Mouse (Mus musculus) E14TG2a.4 (cell line): ENCODE results near the gene Gpc6.

Experiments used
- H3K27me3 ChIP-seq: 2 replicates; pipeline ENCODE4 v1.6.1; 2014; ENCODE audit warnings: low read length, control low read depth; ENCODE audit not compliant: insufficient read depth
- H3K36me3 ChIP-seq: 2 replicates; pipeline ENCODE4 v1.6.1; 2014; ENCODE audit warnings: low read length, control low read depth; ENCODE audit not compliant: insufficient read depth
- H3K4me1 ChIP-seq: replicated peaks from 2 replicates; pipeline ENCODE4 v1.6.1; 2014; ENCODE audit warnings: low read depth, low read length, control low read depth
- H3K4me3 ChIP-seq: replicated peaks from 2 replicates; pipeline ENCODE4 v1.5.1; 2014; ENCODE audit warnings: mild to moderate bottlenecking, low read length
- H3K9me3 ChIP-seq: 2 replicates; pipeline ENCODE4 v1.6.1; 2014; ENCODE audit warnings: low read length, control low read depth
- CTCF ChIP-seq: conservative IDR thresholded peaks from 2 replicates; pipeline ENCODE4 v1.5.1; 2014; ENCODE audit warnings: low read length
- NANOG ChIP-seq: IDR thresholded peaks from 2 replicates; pipeline ENCODE4 v1.6.1; 2014; ENCODE audit warnings: borderline replicate concordance, low read length, mixed read lengths
- POU5F1 ChIP-seq: IDR thresholded peaks from 2 replicates; pipeline ENCODE4 v1.6.1; 2014; ENCODE audit warnings: low read length, borderline replicate concordance

Gpc6 gene

GRCm38 (mm10) chr14:117256192-117256591 lies 331.1 kb downstream of the Gpc6 start:
- no peaks in the 10 kb centered on the region for H3K4me1 ChIP-seq
- no peak overlapping the region for H3K4me3 ChIP-seq
- no peaks in the 10 kb centered on the region for H3K36me3 ChIP-seq
- no peak for TF ChIP-seq NANOG
- TF ChIP-seq POU5F1: no peak
- no peaks in the 10 kb centered on the region for H3K9me3 ChIP-seq
- H3K27me3 ChIP-seq: no peaks in the 10 kb centered on the region

GRCm38 (mm10) chr14:117265653-117266052 lies 340.5 kb downstream of the Gpc6 start:
- Histone ChIP-seq H3K4me3 (no peak overlapping the region), H3K27me3 (no peaks in the 10 kb centered on the region), H3K36me3 (no peaks in the 10 kb centered on the region), H3K4me1 (peaks cover 11% of the 10 kb centered on the region), H3K9me3 (no peaks in the 10 kb centered on the region)
- no peak for TF ChIP-seq NANOG
- TF ChIP-seq CTCF: no peak
- no peak for TF ChIP-seq POU5F1

GRCm38 (mm10) chr14:117267823-117268601 lies 342.9 kb downstream of the Gpc6 start:
- TF ChIP-seq POU5F1 (no peak), CTCF (no peak), NANOG (no peak)
- Histone ChIP-seq H3K36me3 (no peaks in the 10 kb centered on the region), H3K4me1 (peaks cover 11% of the 10 kb centered on the region), H3K27me3 (no peaks in the 10 kb centered on the region), H3K9me3 (no peaks in the 10 kb centered on the region), H3K4me3 (no peak overlapping the region)

- TF ChIP-seq POU5F1: no peak
- no peak for TF ChIP-seq NANOG
- TF ChIP-seq CTCF: no peak
- H3K9me3 ChIP-seq: peaks cover 32% of the 10 kb centered on the region
- H3K4me1 ChIP-seq: no peaks in the 10 kb centered on the region
- no peaks in the 10 kb centered on the region for H3K36me3 ChIP-seq
- H3K4me3 ChIP-seq: no peak overlapping the region
- no peaks in the 10 kb centered on the region for H3K27me3 ChIP-seq
Measured at GRCm38 (mm10) chr14:117283631-117284030, 358.5 kb downstream of the Gpc6 start.

GRCm38 (mm10) chr14:117293746-117294145 lies 368.6 kb downstream of the Gpc6 start:
- no peaks in the 10 kb centered on the region for H3K4me1 ChIP-seq
- TF ChIP-seq NANOG (no peak), CTCF (no peak), POU5F1 (no peak)
- no peaks in the 10 kb centered on the region for H3K27me3 ChIP-seq
- H3K4me3 ChIP-seq: no peak overlapping the region
- peaks cover 54% of the 10 kb centered on the region for H3K9me3 ChIP-seq
- H3K36me3 ChIP-seq: no peaks in the 10 kb centered on the region

- Histone ChIP-seq H3K36me3 (no peaks in the 10 kb centered on the region), H3K4me1 (no peaks in the 10 kb centered on the region), H3K27me3 (no peaks in the 10 kb centered on the region), H3K4me3 (no peak overlapping the region), H3K9me3 (peaks cover 63% of the 10 kb centered on the region)
- TF ChIP-seq CTCF (no peak), POU5F1 (no peak), NANOG (no peak)
Measured at GRCm38 (mm10) chr14:117296207-117296838, 371.2 kb downstream of the Gpc6 start.

GRCm38 (mm10) chr14:117301019-117301418 lies 375.9 kb downstream of the Gpc6 start:
- Histone ChIP-seq H3K4me1 (no peaks in the 10 kb centered on the region), H3K27me3 (no peaks in the 10 kb centered on the region), H3K36me3 (no peaks in the 10 kb centered on the region), H3K9me3 (peaks cover 29% of the 10 kb centered on the region), H3K4me3 (no peak overlapping the region)
- TF ChIP-seq POU5F1: no peak
- TF ChIP-seq CTCF: no peak
- no peak for TF ChIP-seq NANOG

GRCm38 (mm10) chr14:117303901-117304722 lies 379.0 kb downstream of the Gpc6 start:
- Histone ChIP-seq H3K4me1 (no peaks in the 10 kb centered on the region), H3K36me3 (no peaks in the 10 kb centered on the region), H3K27me3 (no peaks in the 10 kb centered on the region), H3K9me3 (peaks cover 8% of the 10 kb centered on the region), H3K4me3 (no peak overlapping the region)
- no peak for TF ChIP-seq POU5F1
- TF ChIP-seq CTCF: no peak
- no peak for TF ChIP-seq NANOG
